Mouse (Mus musculus): ENCODE measurements around the gene Atp1a1. TPM values are rescaled to one million over a fixed set of nuclear protein-coding genes. Genes with fewer than 3 reads are reported as not detected.

The Atp1a1 gene
- polyA plus RNA-seq, 1 experiment from 2014 or later: 123 TPM

Other genes starting within 250 kb of the Atp1a1 start
- gene Igsf3, start 227.6 kb downstream of the Atp1a1 start, polyA plus RNA-seq (2015; fragmentation: Nextera tagmentation; extraction: Ambion mirVana): 76.1 and 77.2 TPM in 2 replicates
- 2.6 and 2.7 TPM in 2 replicates for gene Mab21l3, start 244.3 kb upstream of the Atp1a1 start, polyA plus RNA-seq (2015; fragmentation: Nextera tagmentation; extraction: Ambion mirVana)